Mouse (Mus musculus): ENCODE measurements at regions not wholly inside any gene's neighbourhood (a gene's known extent, or its start where the extent isn't known, plus 50 kb on each side); places are given as distances from the start of the nearest gene placed in this dataset.

DNA sequence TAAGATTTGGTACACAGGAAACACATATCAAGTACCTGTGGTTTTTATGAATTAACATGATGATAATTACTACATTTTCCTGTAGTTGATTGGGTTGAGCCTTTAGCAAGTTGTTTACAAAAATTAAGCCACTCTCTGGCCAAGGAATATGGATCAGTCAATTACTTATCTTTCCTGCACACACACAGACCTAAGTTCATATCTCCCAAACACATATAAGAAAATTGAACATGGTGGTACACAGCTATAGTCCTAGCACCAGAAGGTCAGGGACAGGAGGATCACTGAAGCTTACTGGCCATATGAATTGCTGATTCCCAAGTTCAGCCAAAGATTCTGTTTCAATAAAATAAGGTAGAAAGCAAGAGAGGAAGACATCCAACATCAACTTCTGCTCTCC, 183.7 kb downstream of the Dad1 start:
- no peak overlapping the region for H3K27ac ChIP-seq (ENCODE audit: insufficient read depth, low read depth, low read length, poor library complexity, severe bottlenecking)
- no peak overlapping the region for H3K9ac ChIP-seq (ENCODE audit: insufficient read depth, low read depth, low read length, poor library complexity, severe bottlenecking)
- no peak overlapping the region for H3K4me3 ChIP-seq (ENCODE audit: insufficient read depth in 1 of 2, low read depth in 1 of 2, low read length in 2 of 2, poor library complexity in 1 of 2, severe bottlenecking in 1 of 2)
- in situ Hi-C loops (cut with MboI; ENCODE audit: low sequenced_read_pairs in 2 of 2, unreplicated experiment in 2 of 2) = loop anchor here (25.0 kb wide), 5 partner anchors 267 to 567 kb away; partner anchors contain the start of genes Cdh24 (in 1 of the 2), Gm17606 (in 1 of the 2), Lrp10 (in 1 of the 2) and Oxa1l (in 1 of the 2)
- DNase-seq (ENCODE audit: low read depth, low spot score) = no peak
- TF ChIP-seq CHD2 (IDR thresholded peaks at IDR 0.05; ENCODE audit: low read depth, low read length) = no peak
- no peak for TF ChIP-seq ZC3H11A (IDR thresholded peaks at IDR 0.05; ENCODE audit: borderline replicate concordance, low read depth, low read length)
- no peak for TF ChIP-seq MAFK (IDR thresholded peaks at IDR 0.05; ENCODE audit: insufficient read depth, low read depth, low read length)
- TF ChIP-seq ZNF384 (IDR thresholded peaks at IDR 0.05; ENCODE audit: low read depth, low read length) = no peak
- TF ChIP-seq HCFC1 (IDR thresholded peaks at IDR 0.05; ENCODE audit: borderline replicate concordance, insufficient read depth, low read length) = no peak
- H3K36me3 ChIP-seq (ENCODE audit: control insufficient read depth, insufficient read depth, low read length, poor library complexity, severe bottlenecking) = no peaks in the 10 kb centered on the region
- H3K4me1 ChIP-seq (ENCODE audit: control insufficient read depth in 2 of 2, insufficient read depth in 2 of 2, low read length in 2 of 2, poor library complexity in 1 of 2) = peaks cover 0 to 3% of the 10 kb centered on the region in 2 experiments; a peak in 1 of 4 replicates
- no peaks in the 10 kb centered on the region for H3K9me3 ChIP-seq (ENCODE audit: control insufficient read depth, insufficient read depth, low read depth, low read length)

DNA sequence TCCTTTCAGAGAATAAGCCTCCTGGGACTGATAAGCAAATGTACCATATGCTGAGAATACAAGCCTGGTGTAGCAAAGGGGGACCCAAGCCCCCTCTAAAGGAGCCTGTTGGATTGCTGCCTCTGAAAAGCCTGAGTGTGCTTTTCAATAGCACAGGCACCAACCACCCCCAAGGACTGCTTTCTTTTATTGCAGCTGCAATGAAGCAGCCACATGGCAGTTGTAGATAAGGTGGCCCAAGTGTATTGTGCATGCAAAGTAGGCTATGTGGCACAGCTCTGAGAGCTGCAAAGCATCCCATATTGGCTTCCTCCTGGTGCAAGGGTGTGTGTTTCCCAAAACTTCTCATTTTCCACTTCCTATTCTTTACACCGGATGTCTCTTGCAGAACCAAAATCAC, 185.2 kb downstream of the Dad1 start:
- H3K36me3 ChIP-seq (ENCODE audit: control insufficient read depth, insufficient read depth, low read length, poor library complexity, severe bottlenecking) = no peaks in the 10 kb centered on the region
- peaks cover 0 to 8% of the 10 kb centered on the region in 2 experiments; a peak in 2 of 4 replicates for H3K4me1 ChIP-seq (ENCODE audit: control insufficient read depth in 2 of 2, insufficient read depth in 2 of 2, low read length in 2 of 2, poor library complexity in 1 of 2)
- no peak overlapping the region for H3K27ac ChIP-seq (ENCODE audit: insufficient read depth, low read depth, low read length, poor library complexity, severe bottlenecking)
- H3K9ac ChIP-seq (ENCODE audit: insufficient read depth, low read depth, low read length, poor library complexity, severe bottlenecking) = no peak overlapping the region
- in situ Hi-C loops (cut with MboI; ENCODE audit: low sequenced_read_pairs in 2 of 2, unreplicated experiment in 2 of 2) = loop anchor here (10.0 to 25.0 kb wide), 6 partner anchors 156 to 569 kb away; partner anchors contain the start of genes Cdh24 (in 1 of the 2), Gm17606 (in 1 of the 2), Lrp10 (in 1 of the 2) and Oxa1l (in 1 of the 2)
- no peak overlapping the region for H3K4me3 ChIP-seq (ENCODE audit: insufficient read depth in 1 of 2, low read depth in 1 of 2, low read length in 2 of 2, poor library complexity in 1 of 2, severe bottlenecking in 1 of 2)
- TF ChIP-seq ZNF384 (IDR thresholded peaks at IDR 0.05; ENCODE audit: low read depth, low read length) = no peak
- TF ChIP-seq CHD2 (IDR thresholded peaks at IDR 0.05; ENCODE audit: low read depth, low read length) = no peak
- no peak for TF ChIP-seq MAFK (IDR thresholded peaks at IDR 0.05; ENCODE audit: insufficient read depth, low read depth, low read length)
- TF ChIP-seq HCFC1 (IDR thresholded peaks at IDR 0.05; ENCODE audit: borderline replicate concordance, insufficient read depth, low read length) = no peak
- TF ChIP-seq ZC3H11A (IDR thresholded peaks at IDR 0.05; ENCODE audit: borderline replicate concordance, low read depth, low read length) = no peak
- no peaks in the 10 kb centered on the region for H3K9me3 ChIP-seq (ENCODE audit: control insufficient read depth, insufficient read depth, low read depth, low read length)
- DNase-seq (ENCODE audit: low read depth, low spot score) = no peak

GRCm38 (mm10) chr14:54065466-54065865, 188.4 kb downstream of the Dad1 start:
- H3K27ac ChIP-seq (ENCODE audit: insufficient read depth, low read depth, low read length, poor library complexity, severe bottlenecking) = no peak overlapping the region
- peaks cover 0 to 11% of the 10 kb centered on the region in 2 experiments; a peak in 2 of 4 replicates for H3K4me1 ChIP-seq (ENCODE audit: control insufficient read depth in 2 of 2, insufficient read depth in 2 of 2, low read length in 2 of 2, poor library complexity in 1 of 2)
- H3K4me3 ChIP-seq (ENCODE audit: insufficient read depth in 1 of 2, low read depth in 1 of 2, low read length in 2 of 2, poor library complexity in 1 of 2, severe bottlenecking in 1 of 2) = no peak overlapping the region
- H3K36me3 ChIP-seq (ENCODE audit: control insufficient read depth, insufficient read depth, low read length, poor library complexity, severe bottlenecking) = no peaks in the 10 kb centered on the region
- no peaks in the 10 kb centered on the region for H3K9me3 ChIP-seq (ENCODE audit: control insufficient read depth, insufficient read depth, low read depth, low read length)
- TF ChIP-seq ZNF384 (IDR thresholded peaks at IDR 0.05; ENCODE audit: low read depth, low read length) (no peak), HCFC1 (IDR thresholded peaks at IDR 0.05; ENCODE audit: borderline replicate concordance, insufficient read depth, low read length) (no peak), ZC3H11A (IDR thresholded peaks at IDR 0.05; ENCODE audit: borderline replicate concordance, low read depth, low read length) (no peak), MAFK (IDR thresholded peaks at IDR 0.05; ENCODE audit: insufficient read depth, low read depth, low read length) (no peak), CHD2 (IDR thresholded peaks at IDR 0.05; ENCODE audit: low read depth, low read length) (no peak)
- in situ Hi-C loops (cut with MboI; ENCODE audit: low sequenced_read_pairs in 2 of 2, unreplicated experiment in 2 of 2) = loop anchor here (10.0 to 25.0 kb wide), 6 partner anchors 159 to 572 kb away; partner anchors contain the start of genes Cdh24 (in 1 of the 2), Gm17606 (in 1 of the 2), Lrp10 (in 1 of the 2) and Oxa1l (in 1 of the 2)
- peak; percentile 46 for DNase-seq (ENCODE audit: low read depth, low spot score)
- H3K9ac ChIP-seq (ENCODE audit: insufficient read depth, low read depth, low read length, poor library complexity, severe bottlenecking) = no peak overlapping the region

- Histone ChIP-seq H3K36me3 (ENCODE audit: control insufficient read depth, insufficient read depth, low read length, poor library complexity, severe bottlenecking) (no peaks in the 10 kb centered on the region), H3K9ac (ENCODE audit: insufficient read depth, low read depth, low read length, poor library complexity, severe bottlenecking) (no peak overlapping the region), H3K27ac (ENCODE audit: insufficient read depth, low read depth, low read length, poor library complexity, severe bottlenecking) (no peak overlapping the region), H3K4me3 (ENCODE audit: insufficient read depth in 1 of 2, low read depth in 1 of 2, low read length in 2 of 2, poor library complexity in 1 of 2, severe bottlenecking in 1 of 2) (no peak overlapping the region), H3K9me3 (ENCODE audit: control insufficient read depth, insufficient read depth, low read depth, low read length) (no peaks in the 10 kb centered on the region), H3K4me1 (ENCODE audit: control insufficient read depth in 2 of 2, insufficient read depth in 2 of 2, low read length in 2 of 2, poor library complexity in 1 of 2) (peaks cover 0 to 11% of the 10 kb centered on the region in 2 experiments; a peak in 2 of 4 replicates)
- in situ Hi-C loops (cut with MboI; ENCODE audit: low sequenced_read_pairs in 2 of 2, unreplicated experiment in 2 of 2) = loop anchor here (10.0 to 25.0 kb wide), 6 partner anchors 160 to 573 kb away; partner anchors contain the start of genes Cdh24 (in 1 of the 2), Gm17606 (in 1 of the 2), Lrp10 (in 1 of the 2) and Oxa1l (in 1 of the 2)
- DNase-seq (ENCODE audit: low read depth, low spot score) = peak; percentile 85
- TF ChIP-seq MAFK (IDR thresholded peaks at IDR 0.05; ENCODE audit: insufficient read depth, low read depth, low read length) (peak; percentile 66), HCFC1 (IDR thresholded peaks at IDR 0.05; ENCODE audit: borderline replicate concordance, insufficient read depth, low read length) (0 out of 2 replicates have a peak, but pooled peaks have one; percentile 19), CHD2 (IDR thresholded peaks at IDR 0.05; ENCODE audit: low read depth, low read length) (no peak), ZNF384 (IDR thresholded peaks at IDR 0.05; ENCODE audit: low read depth, low read length) (no peak), ZC3H11A (IDR thresholded peaks at IDR 0.05; ENCODE audit: borderline replicate concordance, low read depth, low read length) (peak; percentile 93)
Observed at GRCm38 (mm10) chr14:54064541-54065402, 189.1 kb downstream of the Dad1 start.

Measured in ES-E14 (cell line).